Mouse (Mus musculus) ES-E14 (cell line): Measurements from ENCODE around the gene Psme4.

Source experiments
- CHD2 ChIP-seq: IDR thresholded peaks from 2 replicates; pipeline ENCODE4 v1.6.1; 2014; ENCODE audit warnings: mild to moderate bottlenecking, low read depth, low read length, inconsistent platforms
- MAFK ChIP-seq: IDR thresholded peaks from 2 replicates; pipeline ENCODE4 v1.6.1; 2014; ENCODE audit warnings: mild to moderate bottlenecking, low read depth, low read length, inconsistent platforms; ENCODE audit not compliant: insufficient read depth
- ZC3H11A ChIP-seq: IDR thresholded peaks from 2 replicates; pipeline ENCODE4 v1.6.1; 2012; ENCODE audit warnings: low read depth, mild to moderate bottlenecking, inconsistent platforms, low read length, borderline replicate concordance
- ZNF384 ChIP-seq: IDR thresholded peaks from 2 replicates; pipeline ENCODE4 v1.6.1; 2012; ENCODE audit warnings: low read depth, low read length, inconsistent platforms

- TF ChIP-seq MAFK (no peak), ZNF384 (peak; percentile 64; the same call in 1 of the 2 replicates), ZC3H11A (no peak), CHD2 (no peak)
These were observed at the start of gene Psme4 for GRCm38 (mm10) chr11:30771267-30771903.
